Mouse (Mus musculus) forebrain, embryonic 10.5 days (tissue): ENCODE results near the gene Myo6. TPM values are rescaled to one million over a fixed set of nuclear protein-coding genes. Genes with fewer than 3 reads are reported as not detected.
"Not testable (repeated sequence)": the region's sequence is repeated elsewhere in the genome, so short reads cannot be mapped to it uniquely, and the experiment has no call there.

Experiments
- DNase-seq: peaks from one replicate; pipeline ENCODE4 v3.0.0-alpha.2; 2017; ENCODE audit warnings: low spot score; ENCODE audit errors: extremely low spot score
- H3K27ac ChIP-seq: fragments of 300-500 bp; sonication (generic); 2 replicates; pipeline ENCODE4 v1.5.1; 2016; ENCODE audit warnings: mild to moderate bottlenecking
- H3K27me3 ChIP-seq: fragments of 300-500 bp; sonication (generic); 2 replicates; pipeline ENCODE4 v1.6.1; 2016; ENCODE audit warnings: mild to moderate bottlenecking; ENCODE audit not compliant: poor library complexity, severe bottlenecking
- H3K36me3 ChIP-seq: fragments of 300-500 bp; sonication (generic); replicated peaks from 2 replicates; pipeline ENCODE4 v1.6.1; 2016; ENCODE audit warnings: mild to moderate bottlenecking, moderate library complexity
- H3K4me1 ChIP-seq: fragments of 300-500 bp; sonication (generic); 2 replicates; pipeline ENCODE4 v1.6.1; 2016
- H3K4me3 ChIP-seq: fragments of 300-500 bp; sonication (generic); 2 replicates; pipeline ENCODE4 v1.5.1; 2016; ENCODE audit warnings: mild to moderate bottlenecking, moderate library complexity
- H3K9me3 ChIP-seq: fragments of 300-500 bp; sonication (generic); 2 replicates; pipeline ENCODE4 v1.6.1; 2016; ENCODE audit warnings: mild to moderate bottlenecking, moderate library complexity
- WGBS: fragments of 180-500 bp; shearing (Covaris S2); methylation state at CpG from one replicate; pipeline ENCODE4 v1.1.7; 2016; 5-methylcytosine and 5-hydroxymethylcytosine counted together
- polyA plus RNA-seq: library from polyadenylated mRNA; unstranded; fragments of >200 nt; fragmentation: Nextera tagmentation; extraction: Ambion mirVana; gene quantifications from 2 replicates; pipeline ENCODE4 v1.2.1, GENCODE M21; 2016

The Myo6 gene
- polyA plus RNA-seq, 1 experiment from 2014 or later, result 7.2 TPM

DNA sequence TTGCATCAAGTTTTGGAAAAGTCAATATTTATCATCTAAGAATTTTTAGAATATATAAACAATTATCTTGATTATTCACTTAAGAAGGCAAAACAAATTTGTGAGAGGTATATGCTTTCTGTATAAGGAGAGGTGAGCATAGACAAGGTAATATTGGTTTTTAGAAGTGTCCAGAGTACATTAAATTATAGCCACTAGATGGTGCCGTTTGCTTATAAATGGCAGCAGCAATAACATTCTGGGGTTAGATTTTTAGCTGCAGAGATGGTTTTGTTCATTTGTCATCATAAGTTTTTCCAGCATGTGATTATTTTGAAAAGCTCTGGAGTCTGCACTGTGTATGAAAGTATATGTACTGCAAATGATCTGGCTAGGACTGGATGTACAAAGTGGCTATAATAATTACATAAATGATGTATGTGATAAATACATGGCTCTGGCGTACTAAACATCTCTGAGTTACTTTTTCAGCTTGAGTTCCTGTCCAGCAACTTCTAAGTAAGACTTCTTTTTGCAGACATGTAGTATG, 128.3 kb downstream of the Myo6 start:
- Histone ChIP-seq H3K36me3 (no peaks in the 10 kb centered on the region), H3K4me1 (no peaks in the 10 kb centered on the region), H3K27me3 (no peaks in the 10 kb centered on the region), H3K4me3 (no peak overlapping the region), H3K27ac (no peak overlapping the region), H3K9me3 (peaks cover 5% of the 10 kb centered on the region; the same call in 1 of the 2 replicates)
- DNase-seq, result no peak
- 65% methylated on average over 2 of the region's 2 CpGs for WGBS

DNA sequence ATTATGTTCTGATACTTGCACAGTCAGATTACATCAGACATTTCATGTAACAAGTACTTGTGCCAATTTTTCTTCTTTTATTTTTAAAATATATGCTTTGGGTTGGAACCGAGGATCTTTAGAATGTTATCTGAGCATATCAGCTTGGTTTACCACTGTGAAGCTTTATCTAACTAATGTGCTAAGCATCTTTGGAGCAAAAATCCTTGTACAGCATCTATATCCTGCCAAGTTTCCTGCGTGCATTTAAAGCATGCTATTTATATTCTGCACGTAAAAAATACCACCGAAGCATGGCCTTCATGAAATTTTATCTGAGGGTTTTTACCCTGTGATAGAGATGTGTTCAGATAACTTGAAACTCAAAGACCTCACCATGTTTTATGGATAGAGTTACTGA, 131.3 kb downstream of the Myo6 start:
- DNase-seq, result no peak
- WGBS, result 86% methylated on average over 4 of the region's 4 CpGs
- H3K36me3 ChIP-seq, result no peaks in the 10 kb centered on the region
- H3K4me3 ChIP-seq, result no peak overlapping the region
- H3K4me1 ChIP-seq, result no peaks in the 10 kb centered on the region
- peaks cover 5% of the 10 kb centered on the region; the same call in 1 of the 2 replicates for H3K9me3 ChIP-seq
- H3K27ac ChIP-seq, result no peak overlapping the region
- H3K27me3 ChIP-seq, result no peaks in the 10 kb centered on the region

DNA sequence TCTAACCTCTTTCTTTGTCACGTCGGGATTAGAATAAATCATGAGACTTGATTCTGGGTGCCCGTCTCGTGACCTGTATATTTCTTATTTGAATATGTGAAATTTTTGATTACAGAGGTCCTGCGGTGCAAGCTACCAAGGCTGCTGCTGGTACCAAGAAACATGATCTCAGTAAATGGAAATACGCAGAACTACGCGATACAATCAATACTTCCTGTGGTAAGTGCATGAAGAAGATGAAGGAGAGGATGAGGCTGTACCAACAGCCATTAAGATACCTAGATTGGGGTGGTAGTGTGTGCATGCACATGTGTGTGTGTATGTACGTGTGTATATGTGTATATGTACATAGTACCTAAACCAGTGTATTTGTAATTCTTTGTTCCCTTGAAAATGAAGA, 134.2 kb downstream of the Myo6 start:
- Histone ChIP-seq H3K4me3 (no peak overlapping the region), H3K27me3 (no peaks in the 10 kb centered on the region), H3K4me1 (no peaks in the 10 kb centered on the region), H3K36me3 (no peaks in the 10 kb centered on the region), H3K27ac (no peak overlapping the region), H3K9me3 (no peaks in the 10 kb centered on the region)
- no peak for DNase-seq
- WGBS, result 91% methylated on average over 9 of the region's 9 CpGs

DNA sequence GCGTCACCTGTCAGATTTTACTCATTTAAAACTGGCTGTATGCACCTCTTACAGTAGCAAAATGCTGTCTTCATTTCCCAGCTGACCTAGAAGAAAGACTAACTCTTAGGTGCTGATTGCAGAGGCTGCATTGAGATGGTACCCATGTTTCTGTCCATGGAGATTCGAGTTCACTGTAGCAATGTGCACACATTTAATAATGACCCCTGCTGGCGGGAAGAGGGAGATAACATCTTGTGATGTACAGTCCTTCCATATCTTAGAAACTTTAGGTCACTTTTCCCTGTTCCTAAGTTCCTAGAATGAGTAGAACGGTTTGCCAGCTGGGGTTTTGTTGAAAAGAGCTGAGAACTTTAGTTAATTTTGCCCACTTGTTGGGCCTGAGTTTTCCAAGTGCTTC, 138.7 kb downstream of the Myo6 start:
- no peak for DNase-seq

DNA sequence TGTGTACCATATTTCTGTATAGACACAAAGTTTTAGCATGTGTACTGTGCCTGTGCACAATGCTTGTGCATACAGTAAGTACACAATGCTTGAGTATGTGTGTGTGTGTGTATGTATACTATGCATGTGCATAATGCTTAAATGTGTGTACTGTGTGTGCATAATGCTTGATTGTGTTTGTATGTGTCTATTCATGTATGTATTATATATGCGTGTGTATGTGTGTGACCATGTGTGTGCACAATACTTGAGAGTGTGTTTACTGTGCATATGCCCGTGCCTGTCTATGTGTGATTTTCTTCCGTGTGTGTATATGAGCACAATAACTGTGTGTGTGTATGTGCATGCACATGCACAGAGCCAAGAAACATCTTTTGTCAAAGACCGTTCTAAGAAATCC, 141.6 kb downstream of the Myo6 start:
- Histone ChIP-seq H3K27ac (no peak overlapping the region), H3K4me1 (no peaks in the 10 kb centered on the region), H3K9me3 (no peaks in the 10 kb centered on the region), H3K27me3 (no peaks in the 10 kb centered on the region), H3K36me3 (no peaks in the 10 kb centered on the region), H3K4me3 (no peak overlapping the region)
- WGBS, result 93% methylated on average over 4 of the region's 4 CpGs
- DNase-seq, result no peak

More for the DNA sequence above, 138.7 kb downstream of the Myo6 start:
- Histone ChIP-seq H3K27me3 (no peaks in the 10 kb centered on the region), H3K9me3 (no peaks in the 10 kb centered on the region), H3K27ac (no peak overlapping the region), H3K4me3 (no peak overlapping the region), H3K4me1 (no peaks in the 10 kb centered on the region), H3K36me3 (no peaks in the 10 kb centered on the region)
- 79% methylated on average over 4 of the region's 4 CpGs for WGBS

DNA sequence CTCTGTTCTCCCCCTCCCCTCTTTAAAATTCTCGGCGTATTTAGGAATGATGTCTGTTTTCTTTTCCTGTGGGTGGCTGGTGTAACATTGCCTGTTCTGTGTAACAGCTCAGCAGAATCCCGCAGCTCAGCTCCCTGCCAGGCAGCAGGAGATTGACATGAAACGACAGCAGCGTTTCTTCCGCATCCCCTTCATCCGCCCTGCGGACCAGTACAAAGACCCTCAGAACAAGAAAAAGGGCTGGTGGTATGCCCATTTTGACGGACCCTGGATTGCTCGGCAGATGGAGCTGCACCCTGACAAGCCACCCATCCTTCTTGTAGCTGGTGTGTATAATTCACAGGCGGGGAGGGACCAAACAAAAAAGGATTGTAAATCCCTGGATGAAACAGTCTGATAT, 142.0 kb downstream of the Myo6 start:
- no peak for DNase-seq
- Histone ChIP-seq H3K9me3 (no peaks in the 10 kb centered on the region), H3K36me3 (no peaks in the 10 kb centered on the region), H3K4me1 (no peaks in the 10 kb centered on the region), H3K27me3 (no peaks in the 10 kb centered on the region), H3K27ac (no peak overlapping the region), H3K4me3 (no peak overlapping the region)
- 61% methylated on average over 11 of the region's 11 CpGs for WGBS

DNA sequence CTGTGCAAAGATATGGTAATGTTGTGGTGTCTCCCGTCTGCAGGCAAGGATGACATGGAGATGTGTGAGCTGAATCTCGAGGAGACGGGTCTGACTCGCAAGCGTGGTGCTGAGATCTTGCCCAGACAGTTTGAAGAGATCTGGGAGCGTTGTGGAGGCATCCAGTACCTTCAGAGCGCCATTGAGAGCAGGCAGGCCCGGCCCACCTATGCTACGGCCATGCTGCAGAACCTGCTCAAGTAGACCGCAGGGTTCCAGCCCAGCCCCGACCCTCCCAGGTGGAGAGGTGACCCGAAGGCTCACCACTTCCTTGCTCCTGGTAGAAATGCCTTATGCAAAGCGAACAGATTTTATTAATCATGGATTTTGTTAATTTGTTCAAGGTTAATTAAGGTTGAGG, 142.8 kb downstream of the Myo6 start:
- Histone ChIP-seq H3K4me3 (no peak overlapping the region), H3K36me3 (no peaks in the 10 kb centered on the region), H3K27ac (no peak overlapping the region), H3K4me1 (no peaks in the 10 kb centered on the region), H3K9me3 (no peaks in the 10 kb centered on the region), H3K27me3 (no peaks in the 10 kb centered on the region)
- no peak for DNase-seq
- WGBS, result 93% methylated on average over 13 of the region's 13 CpGs

DNA sequence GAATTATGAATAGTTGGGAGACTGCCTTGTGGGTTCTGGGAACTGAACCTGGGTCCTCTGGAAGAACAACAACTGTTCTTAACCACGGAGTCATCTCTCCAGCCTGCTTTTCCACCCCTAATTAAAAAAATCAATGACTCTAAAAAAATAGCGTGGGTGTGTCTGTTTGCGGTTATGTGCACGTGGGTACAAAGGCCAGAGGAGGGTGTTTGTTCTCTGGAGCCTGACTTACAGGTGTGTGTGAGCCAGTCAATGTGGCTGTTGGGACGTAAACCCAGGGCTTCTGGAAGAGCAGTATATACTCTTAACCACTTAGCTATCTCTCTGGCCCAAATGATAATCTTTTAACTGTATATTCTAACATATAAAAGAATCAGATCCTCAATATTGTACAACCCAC, 148.8 kb downstream of the Myo6 start:
- WGBS, result 90% methylated on average over 5 of the region's 5 CpGs
- no peaks in the 10 kb centered on the region for H3K4me1 ChIP-seq
- no peaks in the 10 kb centered on the region for H3K36me3 ChIP-seq
- no peak for DNase-seq
- H3K4me3 ChIP-seq, result no peak overlapping the region
- no peak overlapping the region for H3K27ac ChIP-seq
- no peaks in the 10 kb centered on the region for H3K27me3 ChIP-seq
- H3K9me3 ChIP-seq, result no peaks in the 10 kb centered on the region

DNA sequence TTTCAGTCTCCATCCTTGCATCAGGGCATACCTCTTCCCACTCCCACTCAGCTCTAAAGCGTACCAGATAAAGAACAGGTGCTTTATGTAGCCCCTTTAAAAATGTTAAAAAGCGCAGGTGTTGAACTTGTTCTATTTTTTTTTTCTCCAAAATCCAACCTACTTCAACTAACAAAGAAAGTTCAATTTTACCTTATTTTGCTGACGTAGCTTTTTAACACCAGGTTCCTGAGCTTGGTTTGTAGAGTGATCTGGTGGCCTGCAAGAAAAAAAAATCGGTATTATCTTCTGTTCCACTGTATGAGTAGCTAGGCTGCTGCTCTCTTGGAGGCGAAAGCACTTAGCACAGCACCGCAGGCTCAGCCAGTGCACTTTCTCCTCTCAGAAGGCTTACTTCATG, 151.1 kb downstream of the Myo6 start:
- no peak overlapping the region for H3K4me3 ChIP-seq
- no peak for DNase-seq
- 94% methylated on average over 6 of the region's 6 CpGs for WGBS
- H3K9me3 ChIP-seq, result no peaks in the 10 kb centered on the region
- H3K27ac ChIP-seq, result no peak overlapping the region
- no peaks in the 10 kb centered on the region for H3K27me3 ChIP-seq
- H3K36me3 ChIP-seq, result no peaks in the 10 kb centered on the region
- H3K4me1 ChIP-seq, result no peaks in the 10 kb centered on the region

DNA sequence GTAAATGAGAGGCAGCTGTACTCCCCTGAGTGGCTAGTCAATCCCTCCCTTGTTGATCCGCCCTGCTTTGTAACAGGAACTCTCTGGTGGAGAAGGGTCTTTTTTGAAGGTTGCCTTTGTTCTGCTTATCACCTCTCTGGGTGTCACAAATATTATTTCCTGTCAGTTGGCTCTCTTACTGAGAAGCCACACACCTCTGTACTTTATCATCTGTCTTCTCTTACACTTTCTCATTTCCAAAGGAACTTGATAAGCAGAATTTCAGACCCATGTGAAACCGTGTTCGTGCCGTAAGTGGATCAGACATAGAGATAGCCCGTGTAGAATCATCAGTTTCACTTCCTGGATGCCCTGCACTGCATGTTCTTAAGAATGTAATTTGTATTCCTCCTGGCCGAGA, 153.2 kb downstream of the Myo6 start:
- no peaks in the 10 kb centered on the region for H3K36me3 ChIP-seq
- H3K4me1 ChIP-seq, result no peaks in the 10 kb centered on the region
- H3K9me3 ChIP-seq, result no peaks in the 10 kb centered on the region
- H3K27me3 ChIP-seq, result no peaks in the 10 kb centered on the region
- DNase-seq, result no peak
- H3K4me3 ChIP-seq, result no peak overlapping the region
- WGBS, result 89% methylated on average over 6 of the region's 6 CpGs
- no peak overlapping the region for H3K27ac ChIP-seq

DNA sequence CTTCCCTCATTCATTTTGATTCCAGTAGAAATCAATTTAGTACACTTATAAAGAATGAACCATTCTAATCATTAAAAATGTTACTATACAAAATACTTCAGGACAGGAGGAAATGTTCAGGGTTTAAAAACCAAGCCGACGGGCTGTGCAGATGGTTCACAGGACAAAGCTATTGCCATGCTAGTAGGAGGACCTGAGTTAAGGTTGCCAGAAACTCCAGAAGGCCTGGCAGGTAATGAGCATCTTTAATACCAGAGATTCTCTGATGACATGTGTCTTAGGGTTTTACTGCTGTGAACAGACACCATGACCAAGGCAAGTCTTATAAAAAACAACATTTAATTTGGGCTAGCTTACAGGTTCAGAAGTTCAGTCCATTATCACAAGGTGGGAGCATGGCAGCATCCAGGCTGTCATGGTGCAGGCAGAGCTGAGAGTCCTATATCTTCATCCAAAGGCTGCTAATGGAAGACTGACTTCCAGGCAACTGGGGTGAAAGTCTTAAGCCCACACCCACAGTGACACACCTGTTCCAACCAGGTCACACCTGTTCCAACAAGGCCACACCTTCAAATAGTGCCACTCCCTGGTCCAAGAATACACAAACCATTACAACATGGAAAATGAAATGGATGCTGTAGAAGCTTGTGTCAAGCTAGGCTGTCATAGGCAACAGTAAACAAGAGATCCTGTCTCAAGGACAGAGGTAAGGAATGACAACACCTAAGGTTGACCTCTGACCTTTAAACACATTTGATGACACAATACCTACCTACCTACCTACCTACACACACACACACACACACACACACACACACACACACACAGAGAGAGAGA, 156.4 kb downstream of the Myo6 start:
- not testable (repeated sequence) for H3K27me3 ChIP-seq, H3K9me3 ChIP-seq, H3K36me3 ChIP-seq, DNase-seq, H3K4me3 ChIP-seq, H3K27ac ChIP-seq, H3K4me1 ChIP-seq
- 94% methylated on average over 2 of the region's 2 CpGs for WGBS

DNA sequence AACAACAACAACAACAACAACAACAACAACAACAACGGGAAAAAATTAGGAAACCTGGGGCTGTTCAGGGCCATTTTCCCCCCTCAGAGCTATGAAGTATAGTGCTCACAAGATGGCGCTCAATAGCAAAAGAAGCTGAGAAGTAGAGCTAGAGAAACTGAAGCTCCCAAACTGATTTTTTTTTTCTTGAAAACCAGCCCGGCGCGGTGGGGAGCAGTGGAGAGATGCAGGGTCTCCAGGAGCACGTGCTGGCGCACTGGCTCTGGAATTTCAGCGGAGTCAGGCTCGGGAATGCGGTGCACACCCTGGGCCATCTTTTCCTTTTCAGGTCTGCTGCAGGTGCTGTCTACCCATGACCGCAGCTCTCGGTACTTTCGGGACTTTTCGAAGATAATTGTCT, 167.3 kb downstream of the Myo6 start:
- WGBS, result 22% methylated on average over 14 of the region's 14 CpGs
- H3K4me3 ChIP-seq, result peak overlapping the region; percentile 38
- H3K27me3 ChIP-seq, result peaks cover 25% of the 10 kb centered on the region
- DNase-seq, result peak; percentile 52
- no peak overlapping the region for H3K27ac ChIP-seq
- H3K4me1 ChIP-seq, result peaks cover 11% of the 10 kb centered on the region
- no peaks in the 10 kb centered on the region for H3K9me3 ChIP-seq
- H3K36me3 ChIP-seq, result no peaks in the 10 kb centered on the region

DNA sequence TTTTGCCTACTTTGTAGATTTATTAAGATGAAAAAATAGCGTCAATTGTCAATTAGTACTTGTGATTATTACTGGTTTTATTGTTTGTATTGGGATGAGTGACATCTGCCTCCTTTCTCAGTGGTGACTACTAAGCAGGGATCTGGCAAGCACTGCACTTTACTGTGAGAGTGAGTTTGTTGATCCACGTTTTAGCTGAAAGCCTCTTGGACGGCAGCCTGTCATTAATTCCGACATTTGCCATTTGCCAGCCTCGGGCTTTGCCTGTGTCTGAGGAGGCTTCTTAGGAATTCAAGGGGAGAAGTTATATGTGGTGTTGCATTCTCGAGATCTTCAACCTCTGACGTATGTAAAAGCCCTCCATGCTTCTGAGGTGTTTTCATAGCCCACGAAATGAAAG, 168.6 kb downstream of the Myo6 start:
- DNase-seq, result no peak
- Histone ChIP-seq H3K9me3 (no peaks in the 10 kb centered on the region), H3K4me3 (no peak overlapping the region), H3K36me3 (no peaks in the 10 kb centered on the region), H3K4me1 (peaks cover 11% of the 10 kb centered on the region), H3K27me3 (peaks cover 25% of the 10 kb centered on the region), H3K27ac (no peak overlapping the region)
- WGBS, result 72% methylated on average over 8 of the region's 8 CpGs
